Mouse (Mus musculus) lung, postnatal 0 days (tissue): ENCODE results near the gene Ppp1r37. TPM values are rescaled to one million over a fixed set of nuclear protein-coding genes. Genes with fewer than 3 reads are reported as not detected.

Experiments
- ATAC-seq: fragments of 200-750 bp; cut with Nextera tagmentation; 2 replicates; pipeline ENCODE4 v1.8.0; 2017; ENCODE audit warnings: moderate library complexity
- DNase-seq: peaks from one replicate; pipeline ENCODE4 v3.0.0-alpha.2; 2016; ENCODE audit warnings: low spot score
- H3K27ac ChIP-seq: fragments of 300-500 bp; sonication (generic); 2 replicates; pipeline ENCODE4 v1.5.1; 2014; ENCODE audit warnings: antibody characterized with exemption, mild to moderate bottlenecking, low read length, mixed read lengths
- H3K27me3 ChIP-seq: fragments of 300-500 bp; sonication (generic); replicated peaks from 2 replicates; pipeline ENCODE4 v1.6.1; 2014; ENCODE audit warnings: low read length, mixed read lengths; ENCODE audit not compliant: insufficient read depth
- H3K36me3 ChIP-seq: fragments of 300-500 bp; sonication (generic); 2 replicates; pipeline ENCODE4 v1.6.1; 2014; ENCODE audit warnings: low read length, mixed read lengths; ENCODE audit not compliant: insufficient read depth
- H3K4me1 ChIP-seq: fragments of 300-500 bp; sonication (generic); 2 replicates; pipeline ENCODE4 v1.6.1; 2014; ENCODE audit warnings: antibody characterized with exemption, low read depth, low read length, mixed read lengths; ENCODE audit not compliant: insufficient read depth
- H3K4me2 ChIP-seq: fragments of 300-500 bp; sonication (generic); replicated peaks from 2 replicates; pipeline ENCODE4 v1.6.1; 2014; ENCODE audit warnings: low read depth, mild to moderate bottlenecking, low read length, moderate library complexity, mixed read lengths
- H3K4me3 ChIP-seq: fragments of 300-500 bp; sonication (generic); 2 replicates; pipeline ENCODE4 v1.5.1; 2014; ENCODE audit warnings: low read depth, low read length
- H3K9ac ChIP-seq: fragments of 300-500 bp; sonication (generic); replicated peaks from 2 replicates; pipeline ENCODE4 v1.6.1; 2014; ENCODE audit warnings: low read depth, mild to moderate bottlenecking
- H3K9me3 ChIP-seq: fragments of 300-500 bp; sonication (generic); 2 replicates; pipeline ENCODE4 v1.6.1; 2016; ENCODE audit warnings: low read length, mixed read lengths
- CTCF ChIP-seq: IDR thresholded peaks from 2 replicates; pipeline ENCODE4 v1.5.1; 2016; ENCODE audit warnings: antibody characterized with exemption, mild to moderate bottlenecking
- EP300 ChIP-seq: IDR thresholded peaks from 2 replicates; pipeline ENCODE4 v1.6.1; 2016; ENCODE audit warnings: antibody characterized with exemption, mild to moderate bottlenecking, control low read depth
- WGBS: fragments of 180-500 bp; shearing (Covaris S2); extraction: QIAGEN DNeasy Blood & Tissue Kit; methylation state at CpG from one replicate; pipeline ENCODE4 v1.1.7; 2014; 5-methylcytosine and 5-hydroxymethylcytosine counted together
- polyA plus RNA-seq: library from polyadenylated mRNA; unstranded; fragments of >200 nt; fragmentation: Nextera tagmentation; extraction: Ambion mirVana; gene quantifications from 2 replicates; pipeline ENCODE4 v1.2.1, GENCODE M21; 2015

The Ppp1r37 gene
- polyA plus RNA-seq, 1 experiment from 2014 or later: 19.1 TPM

DNA sequence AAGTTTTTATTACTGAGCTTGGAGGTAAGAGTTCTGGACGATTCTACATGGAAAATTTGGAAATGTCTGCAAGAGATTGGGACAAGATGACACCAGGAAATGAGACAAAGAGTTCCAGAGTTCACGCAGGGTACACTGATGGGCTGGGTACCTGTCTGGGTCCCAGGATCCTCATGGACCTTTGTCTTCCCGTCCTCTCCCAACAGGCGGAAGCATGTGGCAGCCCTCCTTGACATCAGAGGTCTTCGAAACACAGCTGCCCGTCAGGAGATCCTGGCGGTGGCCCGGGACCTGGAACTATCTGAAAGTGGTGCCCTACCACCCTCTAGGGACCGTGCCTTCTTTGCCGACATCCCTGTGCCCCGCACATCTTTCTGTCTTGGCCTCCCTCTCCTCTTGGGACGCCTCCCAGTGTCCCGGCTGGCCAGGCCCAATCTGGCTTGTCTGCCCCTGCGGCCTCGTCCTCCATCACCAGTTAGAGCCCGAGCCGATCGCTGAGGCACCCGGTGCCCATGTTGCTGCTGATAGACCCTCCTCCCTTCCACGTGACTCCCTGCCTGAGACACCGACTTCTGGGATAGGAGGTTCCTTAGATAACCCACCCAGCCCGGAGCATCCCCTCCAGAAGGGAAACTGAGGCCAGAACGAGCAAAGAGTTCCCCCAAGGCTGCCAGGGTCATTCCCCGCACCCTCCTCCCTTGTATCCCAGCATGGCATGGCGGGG lies 68.0 kb downstream of the Ppp1r37 start:
- H3K4me2 ChIP-seq: no peak overlapping the region
- H3K4me3 ChIP-seq: no peak overlapping the region
- no peaks in the 10 kb centered on the region for H3K4me1 ChIP-seq
- H3K9me3 ChIP-seq: no peaks in the 10 kb centered on the region
- WGBS: 73% methylated on average over 25 of the region's 25 CpGs
- H3K27me3 ChIP-seq: peaks cover 2% of the 10 kb centered on the region; the same call in 1 of the 2 replicates
- TF ChIP-seq CTCF: no peak
- no peak for TF ChIP-seq EP300
- H3K36me3 ChIP-seq: no peaks in the 10 kb centered on the region
- H3K27ac ChIP-seq: no peak overlapping the region
- H3K9ac ChIP-seq: no peak overlapping the region
- DNase-seq (no peak), ATAC-seq (no peak)

GRCm38 (mm10) chr7:19491731-19492130 lies 71.1 kb downstream of the Ppp1r37 start:
- ATAC-seq: peak; percentile 83
- H3K36me3 ChIP-seq: no peaks in the 10 kb centered on the region
- no peaks in the 10 kb centered on the region for H3K4me1 ChIP-seq
- peaks cover 15% of the 10 kb centered on the region; the same call in 1 of the 2 replicates for H3K27me3 ChIP-seq
- TF ChIP-seq EP300: peak; percentile 20; the same call in 1 of the 2 replicates
- peak; percentile 66 for TF ChIP-seq CTCF
- no peak overlapping the region for H3K9ac ChIP-seq
- no peak overlapping the region for H3K4me3 ChIP-seq
- H3K27ac ChIP-seq: 0 out of 2 replicates have a peak overlapping the region, but pooled peaks have one; percentile 43
- H3K9me3 ChIP-seq: no peaks in the 10 kb centered on the region
- peak overlapping the region; percentile 45 for H3K4me2 ChIP-seq
- peak; percentile 72 for DNase-seq
- WGBS: 1% methylated on average over 24 of the region's 26 CpGs

DNA sequence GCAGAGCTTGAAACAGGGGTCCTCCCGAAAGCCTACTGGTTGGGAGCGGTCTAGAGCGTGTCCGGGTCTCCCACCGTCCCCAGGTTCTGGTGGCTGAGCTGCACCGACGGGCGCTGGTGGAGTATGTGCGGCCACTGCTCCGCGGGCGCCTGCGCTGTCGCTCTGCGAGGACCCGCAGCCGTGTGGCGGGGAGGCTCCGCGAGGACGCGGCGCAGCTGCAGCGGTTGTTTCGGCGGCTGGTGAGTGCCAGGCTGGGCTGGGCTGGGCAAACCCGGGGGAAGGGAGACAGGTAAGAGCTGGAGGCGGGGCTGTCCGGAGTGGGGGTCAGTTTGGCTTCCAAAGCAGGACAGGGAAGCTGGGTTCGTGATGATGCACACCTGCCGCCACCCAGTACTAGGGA lies 73.4 kb downstream of the Ppp1r37 start:
- no peak overlapping the region for H3K27ac ChIP-seq
- ATAC-seq: no peak
- TF ChIP-seq CTCF (no peak), EP300 (no peak)
- peak overlapping the region; percentile 11; the same call in 1 of the 2 replicates for H3K4me2 ChIP-seq
- H3K27me3 ChIP-seq: peaks cover 15% of the 10 kb centered on the region; the same call in 1 of the 2 replicates
- no peak overlapping the region for H3K4me3 ChIP-seq
- H3K9ac ChIP-seq: no peak overlapping the region
- 23% methylated on average over 28 of the region's 31 CpGs for WGBS
- no peaks in the 10 kb centered on the region for H3K9me3 ChIP-seq
- H3K4me1 ChIP-seq: no peaks in the 10 kb centered on the region
- no peak for DNase-seq
- H3K36me3 ChIP-seq: no peaks in the 10 kb centered on the region

DNA sequence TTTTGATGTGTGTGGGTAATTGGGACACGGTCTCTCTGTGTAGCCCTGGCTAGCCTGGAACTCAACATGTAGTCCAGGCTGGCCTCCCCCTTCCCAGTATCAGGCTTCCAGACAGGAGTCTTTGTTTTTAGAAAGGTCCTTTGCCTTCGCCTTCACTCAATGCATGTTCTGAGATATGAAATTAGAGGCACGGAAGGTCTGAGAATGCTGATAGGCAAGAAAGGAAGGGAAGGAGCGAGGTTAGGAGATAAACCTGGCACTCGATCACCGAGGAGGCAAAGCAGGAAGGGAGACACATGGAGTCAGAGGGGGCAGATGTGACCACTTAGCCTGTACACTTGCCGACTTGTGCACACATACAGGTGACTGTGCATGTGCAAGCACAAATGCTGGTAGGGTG lies 76.3 kb downstream of the Ppp1r37 start:
- Histone ChIP-seq H3K9ac (no peak overlapping the region), H3K27me3 (peaks cover 15% of the 10 kb centered on the region; the same call in 1 of the 2 replicates), H3K27ac (no peak overlapping the region), H3K9me3 (no peaks in the 10 kb centered on the region), H3K4me1 (no peaks in the 10 kb centered on the region), H3K36me3 (no peaks in the 10 kb centered on the region), H3K4me2 (no peak overlapping the region), H3K4me3 (no peak overlapping the region)
- TF ChIP-seq CTCF: no peak
- no peak for TF ChIP-seq EP300
- no peak for ATAC-seq
- no peak for DNase-seq
- WGBS: 83% methylated on average over 7 of the region's 7 CpGs

DNA sequence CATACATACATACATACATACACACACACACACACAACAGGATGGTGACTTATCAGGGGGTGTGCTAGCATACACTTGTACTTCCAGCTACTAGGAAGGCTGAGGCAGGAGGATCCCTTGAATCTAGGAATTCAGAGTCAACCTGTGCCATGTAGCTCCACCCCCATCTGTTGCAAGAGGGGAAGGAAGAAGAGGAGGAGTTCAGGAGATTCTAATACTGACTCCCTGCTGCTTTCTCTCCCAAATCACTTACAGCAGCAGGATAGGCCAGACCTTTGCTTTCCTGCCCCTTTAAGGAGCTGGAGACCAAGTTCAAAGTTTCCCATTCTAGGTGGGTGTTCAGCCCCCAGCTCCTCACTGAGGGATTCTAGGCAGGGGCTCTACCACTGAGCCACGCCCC lies 77.4 kb downstream of the Ppp1r37 start:
- no peak overlapping the region for H3K9ac ChIP-seq
- no peaks in the 10 kb centered on the region for H3K36me3 ChIP-seq
- H3K27me3 ChIP-seq: peaks cover 15% of the 10 kb centered on the region; the same call in 1 of the 2 replicates
- no peak for ATAC-seq
- WGBS: 83% methylated on average over 1 of the region's 1 CpGs
- H3K4me3 ChIP-seq: no peak overlapping the region
- no peak for TF ChIP-seq EP300
- TF ChIP-seq CTCF: no peak
- no peaks in the 10 kb centered on the region for H3K9me3 ChIP-seq
- H3K4me2 ChIP-seq: no peak overlapping the region
- no peak overlapping the region for H3K27ac ChIP-seq
- no peak for DNase-seq
- no peaks in the 10 kb centered on the region for H3K4me1 ChIP-seq

DNA sequence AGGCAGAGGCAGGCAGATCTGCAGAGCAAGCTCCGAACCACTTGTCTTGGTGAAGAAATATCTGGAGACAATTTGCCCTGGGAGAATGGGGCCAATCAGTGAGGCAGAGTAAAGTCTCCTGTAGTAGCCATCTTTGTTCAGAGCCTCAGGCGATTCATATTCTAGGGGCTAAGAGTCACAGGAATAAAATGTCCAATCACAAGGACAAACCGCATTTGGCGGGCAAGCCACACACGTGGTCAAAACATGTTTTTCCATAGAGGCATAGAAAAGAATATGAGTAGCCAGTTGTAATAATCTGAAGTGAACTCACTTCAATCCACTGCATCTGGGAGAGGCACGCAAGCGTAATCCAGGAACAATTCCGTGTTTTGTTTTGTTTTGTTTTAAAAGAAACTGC lies 79.6 kb downstream of the Ppp1r37 start:
- H3K9ac ChIP-seq: no peak overlapping the region
- ATAC-seq (no peak), DNase-seq (no peak)
- H3K4me3 ChIP-seq: no peak overlapping the region
- no peaks in the 10 kb centered on the region for H3K4me1 ChIP-seq
- no peaks in the 10 kb centered on the region for H3K9me3 ChIP-seq
- H3K27me3 ChIP-seq: no peaks in the 10 kb centered on the region
- H3K36me3 ChIP-seq: no peaks in the 10 kb centered on the region
- H3K4me2 ChIP-seq: no peak overlapping the region
- H3K27ac ChIP-seq: no peak overlapping the region
- 87% methylated on average over 8 of the region's 8 CpGs for WGBS
- TF ChIP-seq CTCF: no peak

Other genes with a start within 250 kb of the Ppp1r37 start
- 51.0 and 57.8 TPM in 2 replicates for gene Ercc1, start 218.3 kb downstream of the Ppp1r37 start, polyA plus RNA-seq
- 6.5 and 7.6 TPM in 2 replicates for gene Cd3eap, start 203.6 kb downstream of the Ppp1r37 start, polyA plus RNA-seq
- 4.1 and 4.2 TPM in 2 replicates for gene Ppp1r13l, start 203.3 kb downstream of the Ppp1r37 start, polyA plus RNA-seq
- gene Ercc2, start 181.1 kb downstream of the Ppp1r37 start, polyA plus RNA-seq: 8.9 and 9.4 TPM in 2 replicates
- gene Klc3, start 159.0 kb downstream of the Ppp1r37 start, polyA plus RNA-seq: 28.1 and 31.4 TPM in 2 replicates
- gene Ckm, start 158.3 kb downstream of the Ppp1r37 start, polyA plus RNA-seq: 34.0 and 42.4 TPM in 2 replicates
- gene Mark4, start 104.3 kb downstream of the Ppp1r37 start, polyA plus RNA-seq: 7.4 and 7.9 TPM in 2 replicates
- gene Exoc3l2, start 99.7 kb downstream of the Ppp1r37 start, polyA plus RNA-seq: 1.1 and 1.4 TPM in 2 replicates
- 2.6 and 3.0 TPM in 2 replicates for gene Bloc1s3, start 54.7 kb downstream of the Ppp1r37 start, polyA plus RNA-seq
- gene Trappc6a, start 54.7 kb downstream of the Ppp1r37 start, polyA plus RNA-seq: 85.5 and 91.9 TPM in 2 replicates
- gene Nkpd1, start 45.2 kb downstream of the Ppp1r37 start, polyA plus RNA-seq: 0.05 and 0.15 TPM in 2 replicates
- 0.76 and 0.88 TPM in 2 replicates for gene Zfp296, start 14.2 kb upstream of the Ppp1r37 start, polyA plus RNA-seq
- gene Gemin7, start 14.5 kb upstream of the Ppp1r37 start, polyA plus RNA-seq: 161 and 163 TPM in 2 replicates
- gene Clasrp, start 41.4 kb upstream of the Ppp1r37 start, polyA plus RNA-seq: 22.6 and 23.8 TPM in 2 replicates
- 15.6 and 29.8 TPM in 2 replicates for gene Relb, start 66.4 kb upstream of the Ppp1r37 start, polyA plus RNA-seq
- 76.9 and 78.8 TPM in 2 replicates for gene Clptm1, start 102.0 kb upstream of the Ppp1r37 start, polyA plus RNA-seq
- 4.2 and 4.9 TPM in 2 replicates for gene Apoc2, start 114.9 kb upstream of the Ppp1r37 start, polyA plus RNA-seq
- not detected in 2 replicates for gene Gm44805, start 118.3 kb upstream of the Ppp1r37 start, polyA plus RNA-seq
- gene Apoc4, start 118.4 kb upstream of the Ppp1r37 start, polyA plus RNA-seq: 0.38 and 0.88 TPM in 2 replicates
- gene Apoc1, start 129.6 kb upstream of the Ppp1r37 start, polyA plus RNA-seq: 61.1 and 63.8 TPM in 2 replicates
- gene Apoe, start 136.1 kb upstream of the Ppp1r37 start, polyA plus RNA-seq: 768 and 1,006 TPM in 2 replicates
- gene Tomm40, start 152.4 kb upstream of the Ppp1r37 start, polyA plus RNA-seq: 60.8 and 62.4 TPM in 2 replicates
- 113 and 116 TPM in 2 replicates for gene Nectin2, start 187.4 kb upstream of the Ppp1r37 start, polyA plus RNA-seq
- gene Bcam, start 207.9 kb upstream of the Ppp1r37 start, polyA plus RNA-seq: 477 and 507 TPM in 2 replicates
- 18.4 and 23.9 TPM in 2 replicates for gene Cblc, start 233.7 kb upstream of the Ppp1r37 start, polyA plus RNA-seq